Mouse (Mus musculus) midbrain, postnatal 0 days (tissue): Measurements from ENCODE around the gene Map3k11. TPM values are rescaled to one million over a fixed set of nuclear protein-coding genes. Genes with fewer than 3 reads are reported as not detected.

Experiments
- ATAC-seq: fragments of 200-750 bp; cut with Nextera tagmentation; 2 replicates; pipeline ENCODE4 v1.8.0; 2017; ENCODE audit warnings: moderate number of reproducible peaks, mild to moderate bottlenecking, moderate TSS enrichment, moderate library complexity; ENCODE audit not compliant: low FRiP score
- DNase-seq: peaks from one replicate; pipeline ENCODE4 v3.0.0-alpha.2; 2015; ENCODE audit warnings: low spot score
- H3K27ac ChIP-seq: fragments of 300-500 bp; sonication (generic); 2 replicates; pipeline ENCODE4 v1.5.1; 2014; ENCODE audit warnings: low read depth, mild to moderate bottlenecking, low read length, mixed read lengths
- H3K27me3 ChIP-seq: fragments of 300-500 bp; sonication (generic); 2 replicates; pipeline ENCODE4 v1.6.1; 2014; ENCODE audit warnings: low read length, control low read depth, mixed read lengths; ENCODE audit not compliant: insufficient read depth
- H3K36me3 ChIP-seq: fragments of 300-500 bp; sonication (generic); 2 replicates; pipeline ENCODE4 v1.6.1; 2014; ENCODE audit warnings: low read length, control low read depth, mixed read lengths; ENCODE audit not compliant: insufficient read depth
- H3K4me1 ChIP-seq: fragments of 300-500 bp; sonication (generic); 2 replicates; pipeline ENCODE4 v1.6.1; 2014; ENCODE audit warnings: mild to moderate bottlenecking, control low read depth, antibody characterized with exemption, low read length, mixed read lengths; ENCODE audit not compliant: insufficient read depth
- H3K4me2 ChIP-seq: fragments of 300-500 bp; sonication (generic); 2 replicates; pipeline ENCODE4 v1.6.1; 2014; ENCODE audit warnings: low read depth, mild to moderate bottlenecking, low read length, mixed read lengths; ENCODE audit not compliant: poor library complexity, severe bottlenecking
- H3K4me3 ChIP-seq: fragments of 300-500 bp; sonication (generic); 2 replicates; pipeline ENCODE4 v1.5.1; 2014; ENCODE audit warnings: low read depth, mild to moderate bottlenecking, low read length, moderate library complexity
- H3K9ac ChIP-seq: fragments of 300-500 bp; sonication (generic); replicated peaks from 2 replicates; pipeline ENCODE4 v1.6.1; 2014; ENCODE audit warnings: mild to moderate bottlenecking, low read length, moderate library complexity, mixed read lengths; ENCODE audit not compliant: poor library complexity, severe bottlenecking
- H3K9me3 ChIP-seq: fragments of 300-500 bp; sonication (generic); 2 replicates; pipeline ENCODE4 v1.6.1; 2016; ENCODE audit warnings: low read length, control low read depth
- CTCF ChIP-seq: IDR thresholded peaks from 2 replicates; pipeline ENCODE4 v1.5.1; 2016; ENCODE audit warnings: antibody characterized with exemption, mild to moderate bottlenecking
- WGBS: fragments of 180-500 bp; shearing (Covaris S2); extraction: QIAGEN DNeasy Blood & Tissue Kit; methylation state at CpG from one replicate; pipeline ENCODE4 v1.1.7; 2014; 5-methylcytosine and 5-hydroxymethylcytosine counted together
- polyA plus RNA-seq: library from polyadenylated mRNA; unstranded; fragments of >200 nt; fragmentation: Nextera tagmentation; extraction: Ambion mirVana; gene quantifications from 2 replicates; pipeline ENCODE4 v1.2.1, GENCODE M21; 2015
- total RNA-seq: library from RNA; depleted of rRNA; stranded (reverse); fragments of >200 nt; gene quantifications from 2 replicates; pipeline ENCODE4 v1.2.3, GENCODE M21; 2014

Map3k11 gene
- total and polyA plus RNA-seq, 2 experiments from 2014 or later = 9.6 to 24.0 TPM

GRCm38 (mm10) chr19:5647791-5648190, 40.8 kb upstream of the Map3k11 start:
- H3K27ac ChIP-seq = no peak overlapping the region
- H3K9me3 ChIP-seq = no peaks in the 10 kb centered on the region
- no peak for DNase-seq
- H3K4me3 ChIP-seq = no peak overlapping the region
- H3K36me3 ChIP-seq = peaks cover 46% of the 10 kb centered on the region
- H3K4me2 ChIP-seq = no peak overlapping the region
- no peak for ATAC-seq
- no peak overlapping the region for H3K9ac ChIP-seq
- 97% methylated on average over 6 of the region's 6 CpGs for WGBS
- TF ChIP-seq CTCF = no peak
- H3K27me3 ChIP-seq = no peaks in the 10 kb centered on the region
- H3K4me1 ChIP-seq = peaks cover 6% of the 10 kb centered on the region; the same call in 1 of the 2 replicates

- H3K27ac ChIP-seq = peak overlapping the region; percentile 83
- DNase-seq = peak; percentile 84
- TF ChIP-seq CTCF = peak; percentile 55
- ATAC-seq = peak; percentile 72
- H3K4me1 ChIP-seq = peaks cover 6% of the 10 kb centered on the region; the same call in 1 of the 2 replicates
- peak overlapping the region; percentile 54 for H3K4me2 ChIP-seq
- WGBS = 11% methylated on average over 26 of the region's 26 CpGs
- no peaks in the 10 kb centered on the region for H3K9me3 ChIP-seq
- peak overlapping the region; percentile 14; the same call in 1 of the 2 replicates for H3K9ac ChIP-seq
- no peaks in the 10 kb centered on the region for H3K27me3 ChIP-seq
- peak overlapping the region; percentile 21 for H3K4me3 ChIP-seq
- peaks cover 43% of the 10 kb centered on the region for H3K36me3 ChIP-seq
Measured at GRCm38 (mm10) chr19:5648401-5649297, 39.9 kb upstream of the Map3k11 start.

DNA sequence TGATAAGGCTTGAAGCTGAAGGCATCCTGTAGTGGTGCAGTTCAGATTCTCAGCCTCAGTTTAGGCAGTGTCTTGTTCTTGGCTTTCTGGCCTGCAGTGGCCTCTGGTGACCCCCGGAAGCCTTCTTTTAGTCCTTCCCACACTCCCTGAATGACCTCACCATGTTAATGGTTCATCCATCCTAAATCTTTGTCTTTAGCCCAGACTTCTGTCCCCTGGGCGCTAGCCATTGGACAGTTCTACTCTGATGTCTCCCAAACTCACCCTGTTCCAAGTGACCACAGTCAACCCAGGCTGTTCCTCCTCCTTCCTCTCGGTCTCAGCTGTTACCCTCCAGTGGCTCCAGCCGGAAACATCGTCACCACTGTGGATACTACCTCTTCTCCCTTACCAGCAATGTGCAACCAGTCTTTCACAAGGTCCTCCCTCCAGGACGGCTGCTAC, 39.2 kb upstream of the Map3k11 start:
- H3K36me3 ChIP-seq = peaks cover 41% of the 10 kb centered on the region
- no peak overlapping the region for H3K27ac ChIP-seq
- H3K4me3 ChIP-seq = no peak overlapping the region
- H3K9ac ChIP-seq = peak overlapping the region; percentile 14; the same call in 1 of the 2 replicates
- no peak for DNase-seq
- WGBS = 67% methylated on average over 6 of the region's 6 CpGs
- H3K9me3 ChIP-seq = no peaks in the 10 kb centered on the region
- no peak for TF ChIP-seq CTCF
- H3K27me3 ChIP-seq = 0 out of 2 replicates have a peak, but pooled peaks cover 4% of the 10 kb centered on the region
- peaks cover 11% of the 10 kb centered on the region; the same call in 1 of the 2 replicates for H3K4me1 ChIP-seq
- peak overlapping the region; percentile 54 for H3K4me2 ChIP-seq
- ATAC-seq = no peak

DNA sequence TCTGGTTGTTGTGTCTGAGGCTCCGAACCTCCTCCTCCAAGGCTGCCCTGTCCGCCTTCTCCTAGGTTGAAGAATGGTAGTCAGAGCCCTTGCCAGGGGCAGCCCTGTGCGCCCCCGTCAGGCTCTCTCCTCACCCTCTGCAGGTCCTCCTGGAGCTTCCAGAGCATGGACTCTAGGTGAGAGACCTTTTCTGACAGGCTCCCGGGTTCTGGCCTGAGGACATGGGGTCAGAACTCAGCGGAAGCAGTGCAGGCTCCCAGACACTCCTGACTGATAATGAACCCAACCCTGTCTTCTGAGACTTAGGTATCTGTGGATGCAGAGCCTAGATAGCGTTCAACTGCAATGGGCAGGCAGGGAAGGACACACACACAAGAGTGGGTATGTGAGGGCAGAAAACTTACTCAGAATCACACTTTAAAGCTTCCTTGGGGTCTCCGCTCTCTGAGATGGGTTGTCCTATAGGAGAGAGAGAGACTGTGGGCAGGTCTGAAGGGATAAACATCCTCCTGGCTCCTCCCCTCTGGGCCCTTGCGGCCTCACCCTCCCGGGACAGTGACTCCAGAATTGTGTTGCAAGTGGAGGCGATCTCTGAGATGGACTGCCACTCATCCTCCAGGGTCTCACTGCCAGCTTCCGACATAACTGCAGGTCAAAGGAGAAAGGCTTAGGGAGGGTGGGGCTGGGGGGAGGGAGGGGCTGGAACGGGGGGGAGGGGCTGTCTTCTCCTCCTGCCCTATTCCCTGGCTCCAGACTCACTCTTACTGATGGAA, 36.9 kb upstream of the Map3k11 start:
- DNase-seq = no peak
- TF ChIP-seq CTCF = no peak
- Histone ChIP-seq H3K9ac (no peak overlapping the region), H3K27me3 (peaks cover 13% of the 10 kb centered on the region; the same call in 1 of the 2 replicates), H3K27ac (no peak overlapping the region), H3K4me2 (no peak overlapping the region), H3K36me3 (peaks cover 18% of the 10 kb centered on the region), H3K4me1 (peaks cover 11% of the 10 kb centered on the region; the same call in 1 of the 2 replicates), H3K4me3 (no peak overlapping the region), H3K9me3 (no peaks in the 10 kb centered on the region)
- WGBS = 52% methylated on average over 13 of the region's 13 CpGs
- ATAC-seq = no peak

GRCm38 (mm10) chr19:5652570-5652969, 36.0 kb upstream of the Map3k11 start:
- TF ChIP-seq CTCF = no peak
- DNase-seq (no peak), ATAC-seq (no peak)
- Histone ChIP-seq H3K36me3 (peaks cover 10% of the 10 kb centered on the region), H3K27ac (no peak overlapping the region), H3K4me1 (peaks cover 11% of the 10 kb centered on the region; the same call in 1 of the 2 replicates), H3K4me2 (no peak overlapping the region), H3K9ac (no peak overlapping the region), H3K9me3 (no peaks in the 10 kb centered on the region), H3K27me3 (peaks cover 13% of the 10 kb centered on the region; the same call in 1 of the 2 replicates), H3K4me3 (no peak overlapping the region)
- 82% methylated on average over 6 of the region's 6 CpGs for WGBS
